Mouse (Mus musculus) adrenal gland, postnatal 36 days (tissue): ENCODE measurements around the gene Gm10912. TPM values are rescaled to one million over a fixed set of nuclear protein-coding genes. Genes with fewer than 3 reads are reported as not detected.

Source experiments
- total RNA-seq, 2 experiments: library from RNA; stranded (reverse); gene quantifications; 2 replicates each; pipeline ENCODE4 v1.2.3; 2021

Gm10912 gene
- total RNA-seq, 2 experiments from 2014 or later, result 0.26 to 0.46 TPM

Other genes with a start within 250 kb of the Gm10912 start
- 10 to 100 TPM; 27.9 to 32.2 TPM for gene Lmo2, start 107.8 kb upstream of the Gm10912 start, total RNA-seq
- 100 to 1,000 TPM in 1 of 2 experiments, 10 to 100 TPM in 1; 71.5 to 103 TPM for gene Fbxo3, start 38.1 kb upstream of the Gm10912 start, total RNA-seq
- not detected for gene 4931422A03Rik, start 37.5 kb upstream of the Gm10912 start, total RNA-seq
- not detected for gene Gm10799, start 2.7 kb downstream of the Gm10912 start, total RNA-seq
- 1 to 10 TPM; 6.8 to 7.8 TPM for gene Cd59b, start 4.0 kb downstream of the Gm10912 start, total RNA-seq
- 100 to 1,000 TPM in 1 of 2 experiments, 10 to 100 TPM in 1; 85.0 to 104 TPM for gene Cd59a, start 30.0 kb downstream of the Gm10912 start, total RNA-seq
- gene A930018P22Rik, start 56.9 kb downstream of the Gm10912 start, total RNA-seq, result 1 to 10 TPM; 1.1 to 2.1 TPM